Mouse (Mus musculus): ENCODE data around the gene Tshb.

DNA sequence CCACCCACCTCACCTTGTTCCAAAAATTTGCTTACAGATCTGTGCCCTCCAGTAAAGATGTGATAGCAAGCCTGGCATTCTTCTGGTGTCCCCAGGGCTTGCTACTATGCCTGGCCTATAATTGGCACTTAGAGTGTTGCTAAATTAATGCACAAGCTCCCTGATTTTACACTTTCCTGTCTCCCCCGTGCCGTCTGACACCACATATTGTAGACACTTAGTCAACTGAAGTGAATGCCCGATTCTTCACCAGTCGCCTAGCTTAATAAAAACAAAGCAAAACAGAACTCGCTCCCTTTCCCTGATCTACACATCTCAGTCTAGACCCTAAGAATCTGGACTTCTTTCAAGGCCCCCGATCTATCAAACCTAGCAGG lies 48.6 kb downstream of the Tshb start:
- TF ChIP-seq POLR2A (IDR thresholded peaks at IDR 0.05; ENCODE audit: control insufficient read depth, extremely low read depth, insufficient read depth, low read length, poor library complexity) (no peak), CTCF (IDR thresholded peaks at IDR 0.05; ENCODE audit: borderline replicate concordance, control insufficient read depth, extremely low read depth, insufficient read depth, low read length, poor library complexity) (no peak)

All from thymus, adult 2 months (tissue).